Mouse (Mus musculus) erythroblast, embryonic 14.5 days (primary cell): ENCODE measurements around the gene Otud7a.

ENCODE experiments used
- GATA1 ChIP-seq: IDR thresholded peaks from 2 replicates; pipeline ENCODE4 v1.6.1; 2012; ENCODE audit warnings: low read length, inconsistent platforms, mixed read lengths
- TAL1 ChIP-seq: IDR thresholded peaks from 3 replicates; pipeline ENCODE4 v1.6.1; 2012; ENCODE audit warnings: low read length, inconsistent platforms, mixed read lengths

GRCm38 (mm10) chr7:63405988-63406387 is 38.6 kb upstream of the Otud7a start:
- no peak for TF ChIP-seq GATA1
- no peak for TF ChIP-seq TAL1
